Mouse (Mus musculus): ENCODE measurements around the gene Calhm1. TPM values are rescaled to one million over a fixed set of nuclear protein-coding genes. Genes with fewer than 3 reads are reported as not detected.

Calhm1 gene
- polyA plus RNA-seq (2012; rRNA removed): 0.20 TPM in 1 of 2 replicates, not detected in the other

DNA sequence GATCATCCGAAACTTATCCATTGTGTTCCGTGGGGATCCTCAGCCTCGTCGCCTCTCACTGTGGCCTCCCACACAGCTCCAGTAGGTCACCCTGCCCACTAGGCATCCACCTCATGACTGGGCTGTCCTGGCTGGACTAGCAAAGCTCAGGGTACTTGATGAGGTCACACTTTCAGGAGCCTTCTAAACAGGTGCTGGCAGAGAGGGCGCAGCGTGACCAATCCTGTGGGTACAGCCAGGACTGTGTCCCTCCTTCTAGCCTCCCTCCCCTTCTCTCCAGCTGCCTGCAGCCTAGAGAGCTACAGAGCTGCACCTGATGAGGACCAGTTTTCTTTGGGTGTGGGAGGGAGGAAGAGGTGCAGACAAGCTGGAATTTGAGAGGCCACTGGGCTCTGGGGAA lies at the start of gene Calhm1:
Gene Calhm1 (minus strand): TSS at position 101 of the 400 bp plus-strand sequence.
- H3K27ac ChIP-seq (ENCODE audit: insufficient read depth, low read length): no peak within 1 kb of the TSS
- TF ChIP-seq CTCF (IDR thresholded peaks at IDR 0.05; ENCODE audit: extremely low read depth, insufficient read depth, insufficient read length, insufficient replicate concordance) (no peak), POLR2A (IDR thresholded peaks at IDR 0.05; ENCODE audit: low read depth, low read length) (no peak)
- no peak for DNase-seq (ENCODE audit: low read depth in 1 of 2, low spot score in 2 of 2)
- peaks cover 12% of the 10 kb centered on the region; the same call in 1 of the 2 replicates for H3K4me1 ChIP-seq (ENCODE audit: control insufficient read depth, insufficient read depth, insufficient read length)
- no peak within 1 kb of the TSS for H3K4me3 ChIP-seq (ENCODE audit: extremely low read depth, insufficient read depth, insufficient read length)
- 95% methylated on average over 6 of the region's 6 CpGs for WGBS
- no peaks in the 10 kb centered on the region for H3K27me3 ChIP-seq (ENCODE audit: control insufficient read depth, insufficient read depth, low read length)
- H3K36me3 ChIP-seq (ENCODE audit: control insufficient read depth, insufficient read depth, low read length): no peaks in the 10 kb centered on the region

DNA sequence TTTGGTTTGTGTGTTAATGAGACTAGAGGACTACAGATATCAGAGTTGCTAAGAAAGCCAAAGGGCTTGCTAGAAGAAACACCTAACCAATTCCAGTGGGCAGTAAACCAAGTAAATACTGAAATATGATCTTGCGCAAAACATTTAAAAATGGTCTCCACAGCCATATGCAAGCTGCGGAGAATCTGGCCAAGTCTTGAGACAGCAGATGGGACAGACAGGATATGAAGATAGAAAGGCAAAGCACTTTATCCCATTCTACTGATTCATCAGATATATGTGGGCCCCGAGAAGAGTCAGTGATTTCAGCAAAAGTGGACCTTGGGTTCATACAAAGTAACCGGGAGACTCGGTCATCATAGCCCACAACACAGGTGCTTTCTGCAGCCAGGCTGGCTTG lies 48.1 kb upstream of the Calhm1 start:
- no peaks in the 10 kb centered on the region for H3K36me3 ChIP-seq (ENCODE audit: control insufficient read depth, insufficient read depth, low read length)
- 94% methylated on average over 5 of the region's 5 CpGs for WGBS
- no peak for TF ChIP-seq POLR2A (IDR thresholded peaks at IDR 0.05; ENCODE audit: low read depth, low read length)

DNA sequence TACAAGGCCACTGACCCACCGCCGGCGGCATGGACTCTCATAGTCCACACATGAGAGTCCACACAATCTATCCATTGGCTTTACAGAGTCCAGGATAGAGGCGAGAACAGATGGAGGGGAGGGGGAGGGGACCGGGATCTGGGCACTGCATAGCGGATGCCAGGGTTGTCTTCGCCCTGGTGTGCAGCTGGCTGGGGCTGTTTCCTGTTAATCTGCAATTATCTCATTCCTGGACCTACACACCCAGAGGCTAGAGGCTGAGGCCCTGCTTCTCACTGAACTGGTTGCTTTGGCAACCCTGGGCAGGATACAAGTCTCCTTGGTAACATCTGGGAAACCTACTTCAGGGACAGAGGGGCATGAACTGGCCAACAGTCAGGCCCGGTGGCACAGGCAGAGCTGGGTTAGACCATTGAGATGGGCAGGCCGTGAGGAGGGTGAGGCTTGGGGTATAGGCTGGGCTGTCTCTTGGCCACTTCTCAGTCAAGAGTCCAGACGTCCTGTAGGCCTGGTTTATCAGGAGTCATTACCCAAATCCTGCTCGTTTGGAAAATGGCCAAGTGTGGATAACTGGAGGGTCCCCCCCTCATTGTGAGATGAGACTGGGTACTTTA lies 44.6 kb upstream of the Calhm1 start:
- no peak for DNase-seq (ENCODE audit: low read depth in 1 of 2, low spot score in 2 of 2)
- WGBS: 80% methylated on average over 11 of the region's 11 CpGs
- Histone ChIP-seq H3K4me3 (ENCODE audit: extremely low read depth, insufficient read depth, insufficient read length) (no peak overlapping the region), H3K27ac (ENCODE audit: insufficient read depth, low read length) (no peak overlapping the region), H3K36me3 (ENCODE audit: control insufficient read depth, insufficient read depth, low read length) (no peaks in the 10 kb centered on the region), H3K27me3 (ENCODE audit: control insufficient read depth, insufficient read depth, low read length) (no peaks in the 10 kb centered on the region), H3K4me1 (ENCODE audit: control insufficient read depth, insufficient read depth, insufficient read length) (no peaks in the 10 kb centered on the region)
- TF ChIP-seq POLR2A (IDR thresholded peaks at IDR 0.05; ENCODE audit: low read depth, low read length): no peak
- TF ChIP-seq CTCF (IDR thresholded peaks at IDR 0.05; ENCODE audit: extremely low read depth, insufficient read depth, insufficient read length, insufficient replicate concordance): no peak

More for the DNA sequence above, 48.1 kb upstream of the Calhm1 start:
- H3K27ac ChIP-seq (ENCODE audit: insufficient read depth, low read length): no peak overlapping the region
- no peaks in the 10 kb centered on the region for H3K27me3 ChIP-seq (ENCODE audit: control insufficient read depth, insufficient read depth, low read length)
- no peak overlapping the region for H3K4me3 ChIP-seq (ENCODE audit: extremely low read depth, insufficient read depth, insufficient read length)
- H3K4me1 ChIP-seq (ENCODE audit: control insufficient read depth, insufficient read depth, insufficient read length): no peaks in the 10 kb centered on the region
- no peak for DNase-seq (ENCODE audit: low read depth in 1 of 2, low spot score in 2 of 2)

DNA sequence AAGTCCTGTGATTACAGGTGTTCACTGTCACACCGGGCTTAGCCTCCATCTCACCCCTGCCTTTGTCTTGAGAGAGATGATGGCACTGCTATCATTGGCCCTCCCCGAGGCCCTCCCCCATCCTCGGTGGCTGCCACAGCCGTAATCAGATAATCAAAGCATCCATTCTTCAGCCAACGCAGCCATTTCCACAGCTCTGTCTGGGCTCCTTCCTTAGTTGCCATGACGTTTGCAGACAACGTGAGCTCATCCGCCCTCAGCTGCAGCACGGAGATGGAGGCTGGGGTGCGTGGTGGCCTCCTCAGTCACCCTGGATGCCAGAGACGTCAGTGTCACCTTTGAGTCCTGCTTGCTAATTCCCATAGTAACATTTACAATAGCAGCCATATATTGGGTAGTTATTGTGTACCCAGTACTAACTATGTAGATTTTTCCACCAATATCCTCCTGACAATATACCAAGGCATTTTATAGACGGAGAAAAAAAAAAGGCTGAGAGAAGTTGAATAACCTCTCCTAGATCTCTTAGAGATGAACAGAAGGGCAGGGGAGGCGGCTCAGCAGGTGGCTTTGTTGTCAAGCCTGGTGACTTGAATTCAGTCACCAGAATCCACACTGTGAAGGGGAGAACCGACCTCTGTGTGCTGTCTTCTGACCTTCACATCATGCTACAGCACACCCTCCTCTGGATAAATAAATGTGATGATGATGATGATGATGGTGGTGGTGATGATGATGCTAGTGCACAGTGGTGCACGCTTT lies 42.6 kb upstream of the Calhm1 start:
- Histone ChIP-seq H3K27ac (ENCODE audit: insufficient read depth, low read length) (no peak overlapping the region), H3K27me3 (ENCODE audit: control insufficient read depth, insufficient read depth, low read length) (0 out of 2 replicates have a peak, but pooled peaks cover 1% of the 10 kb centered on the region), H3K36me3 (ENCODE audit: control insufficient read depth, insufficient read depth, low read length) (no peaks in the 10 kb centered on the region), H3K4me1 (ENCODE audit: control insufficient read depth, insufficient read depth, insufficient read length) (no peaks in the 10 kb centered on the region), H3K4me3 (ENCODE audit: extremely low read depth, insufficient read depth, insufficient read length) (no peak overlapping the region)
- WGBS: 75% methylated on average over 15 of the region's 15 CpGs
- DNase-seq (ENCODE audit: low read depth in 1 of 2, low spot score in 2 of 2): no peak
- TF ChIP-seq CTCF (IDR thresholded peaks at IDR 0.05; ENCODE audit: extremely low read depth, insufficient read depth, insufficient read length, insufficient replicate concordance) (no peak), POLR2A (IDR thresholded peaks at IDR 0.05; ENCODE audit: low read depth, low read length) (no peak)

DNA sequence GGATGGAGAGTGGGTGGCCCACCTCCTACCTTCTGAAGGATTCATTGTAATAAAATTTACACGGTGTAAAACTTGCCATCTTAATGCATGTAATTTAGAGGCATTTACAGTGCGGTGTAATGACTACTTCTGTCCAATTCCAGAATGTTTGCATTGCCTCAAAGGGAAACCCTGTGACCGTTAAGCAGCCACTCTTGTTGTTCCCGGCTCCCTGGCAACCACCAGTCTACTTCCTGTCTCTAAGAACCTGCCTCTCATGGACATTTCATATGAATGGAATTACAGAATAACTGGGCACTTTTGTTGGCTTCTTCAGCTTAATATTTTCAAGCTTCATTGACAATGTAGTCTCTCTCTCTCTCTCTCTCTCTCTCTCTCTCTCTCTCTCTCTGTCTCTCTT lies 40.7 kb upstream of the Calhm1 start:
- H3K4me3 ChIP-seq (ENCODE audit: extremely low read depth, insufficient read depth, insufficient read length): no peak overlapping the region
- no peak overlapping the region for H3K27ac ChIP-seq (ENCODE audit: insufficient read depth, low read length)
- TF ChIP-seq CTCF (IDR thresholded peaks at IDR 0.05; ENCODE audit: extremely low read depth, insufficient read depth, insufficient read length, insufficient replicate concordance): no peak
- TF ChIP-seq POLR2A (IDR thresholded peaks at IDR 0.05; ENCODE audit: low read depth, low read length): no peak
- H3K36me3 ChIP-seq (ENCODE audit: control insufficient read depth, insufficient read depth, low read length): no peaks in the 10 kb centered on the region
- WGBS: 43% methylated on average over 4 of the region's 4 CpGs
- no peaks in the 10 kb centered on the region for H3K4me1 ChIP-seq (ENCODE audit: control insufficient read depth, insufficient read depth, insufficient read length)
- H3K27me3 ChIP-seq (ENCODE audit: control insufficient read depth, insufficient read depth, low read length): peaks cover 6% of the 10 kb centered on the region
- DNase-seq (ENCODE audit: low read depth in 1 of 2, low spot score in 2 of 2): no peak

DNA sequence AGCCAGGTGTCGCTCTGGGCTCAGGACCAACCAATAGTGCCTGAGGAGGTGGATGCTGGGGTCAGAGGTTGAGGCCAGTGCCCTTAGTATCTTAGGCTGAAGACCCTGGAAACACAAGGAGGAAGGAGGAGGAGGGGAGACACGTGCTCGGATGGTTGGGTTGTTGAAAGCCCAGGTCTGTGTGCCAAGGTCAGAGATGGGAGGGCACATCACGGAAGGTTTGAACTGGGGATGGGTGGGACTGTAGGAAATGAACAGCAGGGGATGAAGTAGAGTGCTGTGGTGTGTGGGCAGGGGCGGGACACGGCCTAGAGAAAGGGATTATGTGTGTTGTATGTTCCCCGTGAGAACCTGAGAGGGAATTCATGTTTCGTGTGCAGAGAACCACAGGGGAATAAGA lies 40.2 kb upstream of the Calhm1 start:
- H3K27me3 ChIP-seq (ENCODE audit: control insufficient read depth, insufficient read depth, low read length): peaks cover 11% of the 10 kb centered on the region
- H3K36me3 ChIP-seq (ENCODE audit: control insufficient read depth, insufficient read depth, low read length): no peaks in the 10 kb centered on the region
- peaks cover 3% of the 10 kb centered on the region for H3K4me1 ChIP-seq (ENCODE audit: control insufficient read depth, insufficient read depth, insufficient read length)
- WGBS: 71% methylated on average over 8 of the region's 8 CpGs
- no peak for DNase-seq (ENCODE audit: low read depth in 1 of 2, low spot score in 2 of 2)
- no peak for TF ChIP-seq CTCF (IDR thresholded peaks at IDR 0.05; ENCODE audit: extremely low read depth, insufficient read depth, insufficient read length, insufficient replicate concordance)
- no peak for TF ChIP-seq POLR2A (IDR thresholded peaks at IDR 0.05; ENCODE audit: low read depth, low read length)
- H3K27ac ChIP-seq (ENCODE audit: insufficient read depth, low read length): no peak overlapping the region
- no peak overlapping the region for H3K4me3 ChIP-seq (ENCODE audit: extremely low read depth, insufficient read depth, insufficient read length)

GRCm38 (mm10) chr19:47180011-47180410 lies 36.0 kb upstream of the Calhm1 start:
- Histone ChIP-seq H3K4me3 (ENCODE audit: extremely low read depth, insufficient read depth, insufficient read length) (no peak overlapping the region), H3K27ac (ENCODE audit: insufficient read depth, low read length) (no peak overlapping the region), H3K4me1 (ENCODE audit: control insufficient read depth, insufficient read depth, insufficient read length) (peaks cover 4% of the 10 kb centered on the region), H3K27me3 (ENCODE audit: control insufficient read depth, insufficient read depth, low read length) (peaks cover 23% of the 10 kb centered on the region), H3K36me3 (ENCODE audit: control insufficient read depth, insufficient read depth, low read length) (no peaks in the 10 kb centered on the region)
- DNase-seq (ENCODE audit: low read depth in 1 of 2, low spot score in 2 of 2): no peak
- 51% methylated on average over 8 of the region's 8 CpGs for WGBS
- no peak for TF ChIP-seq CTCF (IDR thresholded peaks at IDR 0.05; ENCODE audit: extremely low read depth, insufficient read depth, insufficient read length, insufficient replicate concordance)

All from spleen, adult 2 months (tissue).